Mouse (Mus musculus) cerebellum, adult (tissue): ENCODE measurements around the gene Trim47.

ENCODE experiments used
- ATAC-seq: cut with Nextera tagmentation; 2 replicates; pipeline ENCODE4 v1.9.2; 2017; ENCODE audit warnings: mild to moderate bottlenecking, moderate library complexity, mixed read lengths; ENCODE audit not compliant: insufficient number of reproducible peaks, low FRiP score, low TSS enrichment

The Trim47 gene

GRCm38 (mm10) chr11:116127156-116127980 is at the start of gene Trim47:
TSS of gene Trim47 (minus strand) at chr11:116127210.
- no peak for ATAC-seq

- ATAC-seq, result no peak
Measured at GRCm38 (mm10) chr11:116176010-116176409, 49.0 kb upstream of the Trim47 start.

- ATAC-seq, result no peak
Measured at GRCm38 (mm10) chr11:116174775-116175448, 47.9 kb upstream of the Trim47 start.

- ATAC-seq, result no peak
Measured at GRCm38 (mm10) chr11:116171959-116172358, 44.9 kb upstream of the Trim47 start.

DNA sequence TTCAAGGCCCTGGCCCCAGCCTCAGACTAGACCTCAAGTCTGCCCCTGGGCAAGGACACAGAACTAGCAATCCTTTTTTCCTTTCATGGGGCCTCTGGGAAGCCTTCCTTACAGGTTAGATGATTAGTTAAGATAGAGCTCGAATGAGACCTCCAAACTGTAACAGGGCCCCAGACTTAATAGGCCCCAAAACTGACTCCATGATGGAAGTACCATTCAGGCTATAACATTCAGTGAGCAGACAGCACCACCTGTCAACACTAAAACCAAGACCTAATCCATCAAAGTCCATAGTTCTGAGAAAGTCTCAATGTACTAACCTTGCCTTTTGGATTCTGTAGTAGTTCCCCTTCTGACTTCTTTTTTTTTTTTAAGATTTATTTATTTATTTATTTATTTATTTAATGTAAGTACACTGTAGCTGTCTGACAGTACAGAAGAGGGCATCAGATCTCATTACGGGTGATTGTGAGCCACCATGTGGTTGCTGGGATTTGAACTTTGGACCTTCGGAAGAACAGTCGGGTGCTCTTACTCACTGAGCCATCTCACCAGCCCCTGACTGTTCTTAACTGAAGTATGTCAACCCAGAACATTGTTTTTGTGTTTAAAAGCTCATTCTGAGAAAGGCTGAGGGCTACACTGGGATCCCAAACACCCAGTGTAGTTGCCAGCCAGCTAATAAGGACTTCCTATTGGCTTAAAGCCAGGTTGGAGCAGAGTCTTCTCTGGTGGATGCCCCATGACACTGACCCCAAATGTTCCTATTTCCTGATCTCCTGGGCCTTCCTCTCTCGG is 43.2 kb upstream of the Trim47 start:
- ATAC-seq, result no peak

DNA sequence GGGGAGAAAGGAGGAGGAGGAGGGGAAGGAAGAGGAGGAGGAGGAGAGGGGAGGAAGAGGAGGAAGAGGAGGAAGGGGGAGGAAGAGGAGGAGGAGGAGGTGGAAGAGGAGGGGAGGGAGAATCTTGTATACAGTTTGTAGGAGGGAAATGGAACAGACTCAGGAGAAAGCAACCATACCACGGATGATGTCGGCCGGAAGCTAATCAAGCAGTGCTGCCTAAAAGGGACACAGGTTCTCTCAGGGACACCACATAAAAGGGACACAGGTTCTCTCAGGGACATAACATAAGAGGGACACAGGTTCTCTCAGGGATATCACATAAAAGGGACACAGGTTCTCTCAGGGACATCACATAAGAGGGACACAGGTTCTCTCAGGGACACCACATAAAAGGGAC is 42.2 kb upstream of the Trim47 start:
- ATAC-seq, result no peak

GRCm38 (mm10) chr11:116167884-116168439 is 41.0 kb upstream of the Trim47 start, which contains the start of gene Fbf1:
TSS of gene Fbf1 (minus strand) at chr11:116168166.
- peak; percentile 98 for ATAC-seq

- ATAC-seq, result no peak
Measured at GRCm38 (mm10) chr11:116167232-116167631, 40.2 kb upstream of the Trim47 start.

DNA sequence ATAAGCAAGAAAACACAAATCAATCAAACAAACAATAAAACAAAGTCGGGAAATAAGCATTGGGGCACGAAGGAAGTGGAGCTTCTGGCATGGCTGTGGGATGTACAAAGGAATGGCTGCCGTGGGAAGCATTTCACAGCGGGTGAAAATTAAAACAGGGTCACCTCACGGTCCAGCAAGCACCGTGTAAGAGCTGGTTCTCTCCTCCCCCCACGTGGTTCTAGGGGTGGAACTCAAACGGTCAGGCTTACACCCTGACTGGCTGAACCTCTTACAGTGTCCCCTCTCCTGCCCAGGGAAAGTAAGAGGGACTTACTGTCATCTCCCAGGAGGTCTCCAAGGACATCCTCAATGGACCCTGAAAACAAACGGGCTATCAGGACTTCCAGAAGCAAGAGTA is 36.0 kb upstream of the Trim47 start:
- ATAC-seq, result no peak

DNA sequence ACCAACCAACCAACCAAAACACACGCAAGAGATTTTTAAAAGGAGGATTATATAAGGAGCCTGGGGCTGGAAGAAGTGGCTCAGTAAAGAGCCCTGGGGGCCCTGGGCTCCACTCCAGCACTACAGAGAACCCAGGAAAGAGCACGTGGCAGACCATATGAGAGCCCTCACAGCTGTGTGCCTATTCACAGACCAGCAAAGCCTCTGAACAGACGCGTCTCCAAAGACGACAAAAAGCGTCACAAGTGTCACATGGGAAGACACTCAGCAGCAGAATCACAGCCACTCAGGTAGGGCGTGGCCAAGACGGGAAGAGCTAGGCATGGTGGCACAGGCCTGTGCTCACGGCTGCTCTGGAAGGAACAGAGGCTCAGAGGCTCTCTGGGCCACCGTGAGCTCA is 35.1 kb upstream of the Trim47 start:
- no peak for ATAC-seq

DNA sequence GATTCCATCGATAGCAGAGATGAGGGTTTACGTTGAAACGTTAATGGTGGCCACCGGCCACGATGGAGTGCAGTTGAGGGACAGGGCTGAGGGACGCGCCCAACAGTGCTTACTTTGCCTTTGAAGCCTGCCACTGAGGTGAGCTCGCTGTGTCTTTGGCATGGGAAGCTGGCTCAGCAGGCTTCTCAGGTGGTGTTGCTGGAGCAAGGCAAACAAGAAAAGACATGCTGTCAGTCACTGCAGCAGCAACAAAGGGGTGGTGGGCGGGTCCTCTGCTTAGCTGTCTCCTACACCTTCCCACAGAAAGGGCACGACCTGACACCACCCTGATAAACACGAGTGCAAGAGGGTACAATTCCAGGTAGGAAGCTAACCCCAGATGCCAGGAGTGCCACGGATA is 34.3 kb upstream of the Trim47 start:
- ATAC-seq, result no peak

- ATAC-seq, result no peak
Measured at GRCm38 (mm10) chr11:116150960-116151359, 23.9 kb upstream of the Trim47 start.

- ATAC-seq, result no peak
Measured at GRCm38 (mm10) chr11:116149341-116149740, 22.3 kb upstream of the Trim47 start.

DNA sequence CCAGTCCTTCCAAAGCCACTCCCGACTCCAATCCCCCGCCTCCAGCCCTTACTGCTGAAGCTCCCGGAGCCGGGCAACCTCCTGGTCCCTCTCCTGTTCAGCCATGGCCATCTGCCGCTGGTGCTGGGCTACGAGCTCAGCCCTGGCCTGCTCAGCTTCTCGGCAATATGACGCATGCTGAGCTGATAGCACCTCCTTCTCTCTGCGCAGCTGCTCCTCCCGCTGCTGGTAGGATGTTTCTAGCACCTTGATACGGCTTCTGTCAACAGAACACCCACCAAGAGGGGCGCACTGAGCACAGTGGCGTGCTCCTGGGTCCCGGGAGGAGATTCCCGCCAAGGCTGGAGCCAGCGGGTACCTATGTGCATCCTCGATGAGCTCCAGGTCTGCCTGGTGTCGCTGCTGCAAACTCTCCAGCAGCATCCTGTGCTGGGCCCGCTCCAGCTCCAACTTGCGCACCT is 21.8 kb upstream of the Trim47 start:
- ATAC-seq, result peak; percentile 36; the same call in 1 of the 2 replicates

DNA sequence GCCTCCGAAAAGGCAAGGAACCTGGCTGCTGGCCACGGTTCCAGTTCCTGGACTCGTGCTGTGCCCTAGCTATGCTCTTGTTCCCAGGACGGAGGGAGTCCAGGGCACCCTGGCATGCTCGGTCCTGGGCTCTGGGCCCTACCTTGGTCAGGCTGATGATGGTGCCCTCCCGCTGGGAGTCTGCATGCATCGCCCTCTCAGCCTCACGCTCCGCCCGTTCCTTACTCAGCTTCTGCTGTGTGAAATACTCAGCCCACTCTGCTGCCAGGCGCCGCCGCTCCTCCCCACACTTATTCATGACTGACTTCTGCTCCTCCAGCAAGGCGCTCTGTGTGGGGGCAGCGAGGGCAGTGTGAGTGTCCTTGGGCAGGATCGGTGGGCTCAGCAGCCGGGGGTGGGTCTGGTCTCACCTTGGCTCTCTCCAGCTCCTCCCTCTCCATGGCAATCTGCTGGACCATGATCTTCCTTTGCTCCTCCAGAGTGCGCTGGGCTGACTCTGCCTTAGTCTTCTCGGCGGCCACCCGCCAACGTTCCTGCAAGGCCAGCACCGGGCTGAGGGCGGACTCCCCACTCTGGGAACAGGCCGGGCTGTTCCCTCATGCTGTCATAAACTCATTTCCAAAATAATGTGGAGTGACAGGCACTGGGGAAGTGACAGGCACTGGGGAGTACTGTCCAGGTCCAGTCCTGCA is 19.4 kb upstream of the Trim47 start:
- no peak for ATAC-seq

DNA sequence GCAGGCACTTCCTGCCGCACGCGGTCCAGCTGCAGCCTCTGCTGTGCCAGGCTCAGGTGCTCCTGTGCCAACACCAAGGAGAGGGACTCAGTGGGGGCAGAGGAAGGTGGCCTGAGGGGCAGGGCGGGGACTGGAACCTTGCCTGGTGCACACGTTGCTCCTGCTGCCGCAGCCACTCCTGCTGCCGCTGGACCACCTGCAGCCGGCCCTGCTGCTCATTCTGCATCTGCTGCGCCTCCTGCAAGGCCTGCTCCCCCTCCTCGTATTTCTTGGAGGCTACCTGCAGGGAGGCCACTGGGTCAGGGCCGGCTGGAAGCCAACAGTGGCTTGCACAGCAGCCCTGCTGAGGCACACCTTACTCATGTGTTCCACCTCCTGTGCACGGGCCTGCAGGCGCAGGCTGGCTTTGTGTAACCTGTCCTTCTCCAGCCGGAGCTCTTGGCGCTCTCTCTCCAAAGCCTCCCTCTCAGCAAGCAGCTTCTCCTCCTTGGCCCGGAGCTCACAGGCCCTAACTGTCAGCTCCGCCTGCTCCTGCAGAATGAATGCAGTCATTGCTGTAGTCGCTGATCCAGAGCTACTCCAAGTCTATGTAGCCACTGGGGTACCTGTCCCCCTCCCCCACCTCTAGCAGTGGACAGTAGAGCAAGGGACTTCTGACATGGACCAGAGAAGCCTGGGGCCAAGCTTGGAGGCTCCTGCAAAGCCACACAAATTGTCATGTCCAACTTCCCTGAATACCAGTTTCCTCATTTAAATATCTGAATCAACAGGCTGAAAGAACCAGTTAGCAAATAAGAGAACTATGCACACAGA is 18.7 kb upstream of the Trim47 start:
- no peak for ATAC-seq

- ATAC-seq, result no peak
Measured at GRCm38 (mm10) chr11:116143468-116143867, 16.5 kb upstream of the Trim47 start.

- ATAC-seq, result no peak
Measured at GRCm38 (mm10) chr11:116142211-116142991, 15.4 kb upstream of the Trim47 start.
